Mouse (Mus musculus) hindbrain, embryonic 12.5 days (tissue): ENCODE data around the gene Tbc1d23. TPM values are rescaled to one million over a fixed set of nuclear protein-coding genes. Genes with fewer than 3 reads are reported as not detected.
"Not testable (repeated sequence)": the region's sequence is repeated elsewhere in the genome, so short reads cannot be mapped to it uniquely, and the experiment has no call there.

Source experiments
- ATAC-seq: fragments of 200-750 bp; cut with Nextera tagmentation; 2 replicates; pipeline ENCODE4 v1.8.0; 2017; ENCODE audit warnings: moderate TSS enrichment; ENCODE audit not compliant: low FRiP score
- H3K27ac ChIP-seq: fragments of 300-500 bp; sonication (generic); 2 replicates; pipeline ENCODE4 v1.5.1; 2016; ENCODE audit warnings: mild to moderate bottlenecking
- H3K27me3 ChIP-seq: fragments of 300-500 bp; sonication (generic); 2 replicates; pipeline ENCODE4 v1.6.1; 2016; ENCODE audit warnings: mild to moderate bottlenecking
- H3K36me3 ChIP-seq: fragments of 300-500 bp; sonication (generic); 2 replicates; pipeline ENCODE4 v1.6.1; 2016; ENCODE audit warnings: mild to moderate bottlenecking
- H3K4me1 ChIP-seq: fragments of 300-500 bp; sonication (generic); 2 replicates; pipeline ENCODE4 v1.6.1; 2016
- H3K4me2 ChIP-seq: fragments of 300-500 bp; sonication (generic); replicated peaks from 2 replicates; pipeline ENCODE4 v1.6.1; 2016; ENCODE audit warnings: mild to moderate bottlenecking
- H3K4me3 ChIP-seq: fragments of 300-500 bp; sonication (generic); 2 replicates; pipeline ENCODE4 v1.5.1; 2016; ENCODE audit warnings: mild to moderate bottlenecking
- H3K9ac ChIP-seq: fragments of 300-500 bp; sonication (generic); 2 replicates; pipeline ENCODE4 v1.6.1; 2016; ENCODE audit warnings: mild to moderate bottlenecking, moderate library complexity
- H3K9me3 ChIP-seq: fragments of 300-500 bp; sonication (generic); replicated peaks from 2 replicates; pipeline ENCODE4 v1.6.1; 2016; ENCODE audit warnings: mild to moderate bottlenecking
- whole genome bisulfite sequencing: fragments of 180-500 bp; shearing (Covaris S2); methylation state at CpG from one replicate; pipeline ENCODE4 v1.1.7; 2016; 5-methylcytosine and 5-hydroxymethylcytosine counted together
- polyA plus RNA-seq: library from polyadenylated mRNA; unstranded; fragments of >200 nt; fragmentation: Nextera tagmentation; extraction: Ambion mirVana; gene quantifications from 2 replicates; pipeline ENCODE4 v1.2.1, GENCODE M21; 2016

The Tbc1d23 gene
- polyA plus RNA-seq, 1 experiment from 2014 or later = 31.7 TPM

GRCm38 (mm10) chr16:57196590-57196989 is 34.7 kb downstream of the Tbc1d23 start:
- 91% methylated on average over 5 of the region's 5 CpGs for WGBS
- Histone ChIP-seq H3K27me3 (no peaks in the 10 kb centered on the region), H3K4me2 (no peak overlapping the region), H3K9ac (no peak overlapping the region), H3K4me1 (no peaks in the 10 kb centered on the region), H3K27ac (no peak overlapping the region), H3K4me3 (no peak overlapping the region), H3K9me3 (no peaks in the 10 kb centered on the region), H3K36me3 (peaks cover 34% of the 10 kb centered on the region)
- ATAC-seq = no peak

GRCm38 (mm10) chr16:57191214-57191613 is 40.1 kb downstream of the Tbc1d23 start:
- H3K4me3 ChIP-seq = no peak overlapping the region
- no peaks in the 10 kb centered on the region for H3K4me1 ChIP-seq
- H3K27me3 ChIP-seq = no peaks in the 10 kb centered on the region
- no peaks in the 10 kb centered on the region for H3K9me3 ChIP-seq
- no peak overlapping the region for H3K9ac ChIP-seq
- no peak overlapping the region for H3K27ac ChIP-seq
- no peak overlapping the region for H3K4me2 ChIP-seq
- H3K36me3 ChIP-seq = peaks cover 27% of the 10 kb centered on the region
- 82% methylated on average over 14 of the region's 14 CpGs for WGBS
- ATAC-seq = no peak

GRCm38 (mm10) chr16:57190390-57190789 is 40.9 kb downstream of the Tbc1d23 start:
- 90% methylated on average over 8 of the region's 8 CpGs for WGBS
- H3K36me3 ChIP-seq = peaks cover 32% of the 10 kb centered on the region

GRCm38 (mm10) chr16:57189493-57189892 is 41.8 kb downstream of the Tbc1d23 start:
- Histone ChIP-seq H3K9me3 (no peaks in the 10 kb centered on the region), H3K4me1 (no peaks in the 10 kb centered on the region), H3K9ac (no peak overlapping the region), H3K4me3 (no peak overlapping the region), H3K36me3 (peaks cover 33% of the 10 kb centered on the region), H3K27ac (no peak overlapping the region), H3K4me2 (no peak overlapping the region), H3K27me3 (no peaks in the 10 kb centered on the region)
- no peak for ATAC-seq
- 92% methylated on average over 2 of the region's 2 CpGs for WGBS

More at GRCm38 (mm10) chr16:57190390-57190789, 40.9 kb downstream of the Tbc1d23 start:
- Histone ChIP-seq H3K4me2 (no peak overlapping the region), H3K4me3 (no peak overlapping the region), H3K4me1 (no peaks in the 10 kb centered on the region), H3K9ac (no peak overlapping the region), H3K27ac (no peak overlapping the region), H3K9me3 (no peaks in the 10 kb centered on the region), H3K27me3 (no peaks in the 10 kb centered on the region)
- no peak for ATAC-seq

- no peak for ATAC-seq
Observed at GRCm38 (mm10) chr16:57186618-57187017, 44.7 kb downstream of the Tbc1d23 start.

GRCm38 (mm10) chr16:57182037-57182436 is 49.3 kb downstream of the Tbc1d23 start:
- WGBS = 92% methylated on average over 5 of the region's 5 CpGs
- Histone ChIP-seq H3K9ac (no peak overlapping the region), H3K27ac (no peak overlapping the region), H3K4me1 (no peaks in the 10 kb centered on the region), H3K4me2 (no peak overlapping the region), H3K36me3 (peaks cover 38% of the 10 kb centered on the region), H3K9me3 (no peaks in the 10 kb centered on the region), H3K4me3 (no peak overlapping the region), H3K27me3 (no peaks in the 10 kb centered on the region)
- no peak for ATAC-seq

More at GRCm38 (mm10) chr16:57186618-57187017, 44.7 kb downstream of the Tbc1d23 start:
- H3K9me3 ChIP-seq = no peaks in the 10 kb centered on the region
- WGBS = 97% methylated on average over 4 of the region's 4 CpGs
- peaks cover 47% of the 10 kb centered on the region for H3K36me3 ChIP-seq
- no peak overlapping the region for H3K4me3 ChIP-seq
- H3K27ac ChIP-seq = no peak overlapping the region
- no peaks in the 10 kb centered on the region for H3K27me3 ChIP-seq
- H3K4me2 ChIP-seq = no peak overlapping the region
- no peaks in the 10 kb centered on the region for H3K4me1 ChIP-seq
- H3K9ac ChIP-seq = no peak overlapping the region

GRCm38 (mm10) chr16:57181180-57181579 is 50.1 kb downstream of the Tbc1d23 start:
- no peak overlapping the region for H3K4me2 ChIP-seq
- no peaks in the 10 kb centered on the region for H3K4me1 ChIP-seq
- H3K4me3 ChIP-seq = no peak overlapping the region
- H3K27ac ChIP-seq = no peak overlapping the region
- H3K9me3 ChIP-seq = no peaks in the 10 kb centered on the region
- no peak for ATAC-seq
- no peak overlapping the region for H3K9ac ChIP-seq
- WGBS = 85% methylated on average over 11 of the region's 11 CpGs
- peaks cover 38% of the 10 kb centered on the region for H3K36me3 ChIP-seq
- H3K27me3 ChIP-seq = no peaks in the 10 kb centered on the region

- Histone ChIP-seq H3K4me2 (no peak overlapping the region), H3K27me3 (no peaks in the 10 kb centered on the region), H3K9ac (no peak overlapping the region), H3K36me3 (peaks cover 20% of the 10 kb centered on the region), H3K4me1 (no peaks in the 10 kb centered on the region), H3K4me3 (no peak overlapping the region), H3K27ac (no peak overlapping the region), H3K9me3 (no peaks in the 10 kb centered on the region)
- WGBS = 89% methylated on average over 10 of the region's 10 CpGs
- no peak for ATAC-seq
Observed at GRCm38 (mm10) chr16:57177664-57178063, 53.6 kb downstream of the Tbc1d23 start.

- no peak overlapping the region for H3K27ac ChIP-seq
- H3K9me3 ChIP-seq = no peaks in the 10 kb centered on the region
- 64% methylated on average over 2 of the region's 2 CpGs for WGBS
- H3K4me1 ChIP-seq = no peaks in the 10 kb centered on the region
- no peak overlapping the region for H3K4me3 ChIP-seq
- H3K36me3 ChIP-seq = peaks cover 20% of the 10 kb centered on the region
- ATAC-seq = no peak
- no peaks in the 10 kb centered on the region for H3K27me3 ChIP-seq
- H3K4me2 ChIP-seq = no peak overlapping the region
- H3K9ac ChIP-seq = no peak overlapping the region
Observed at GRCm38 (mm10) chr16:57177254-57177653, 54.0 kb downstream of the Tbc1d23 start.

- Histone ChIP-seq H3K9ac (no peak overlapping the region), H3K27me3 (no peaks in the 10 kb centered on the region), H3K9me3 (no peaks in the 10 kb centered on the region), H3K4me1 (no peaks in the 10 kb centered on the region), H3K4me2 (no peak overlapping the region), H3K4me3 (no peak overlapping the region), H3K36me3 (peaks cover 11% of the 10 kb centered on the region), H3K27ac (no peak overlapping the region)
- WGBS = 89% methylated on average over 7 of the region's 7 CpGs
- no peak for ATAC-seq
Observed at GRCm38 (mm10) chr16:57176276-57176675, 55.0 kb downstream of the Tbc1d23 start.

- Histone ChIP-seq H3K36me3 (peaks cover 15% of the 10 kb centered on the region), H3K9me3 (no peaks in the 10 kb centered on the region), H3K4me1 (no peaks in the 10 kb centered on the region), H3K4me3 (no peak overlapping the region), H3K4me2 (no peak overlapping the region), H3K27ac (no peak overlapping the region), H3K27me3 (no peaks in the 10 kb centered on the region), H3K9ac (no peak overlapping the region)
- WGBS = 71% methylated on average over 2 of the region's 2 CpGs
- ATAC-seq = no peak
Observed at GRCm38 (mm10) chr16:57175751-57176150, 55.6 kb downstream of the Tbc1d23 start.

- H3K4me2 ChIP-seq, H3K4me3 ChIP-seq, H3K27me3 ChIP-seq, H3K4me1 ChIP-seq, ATAC-seq, H3K9me3 ChIP-seq, H3K27ac ChIP-seq, H3K9ac ChIP-seq: not testable (repeated sequence)
- peaks cover 15% of the 10 kb centered on the region for H3K36me3 ChIP-seq
Observed at GRCm38 (mm10) chr16:57174480-57174879, 56.8 kb downstream of the Tbc1d23 start.

- H3K27me3 ChIP-seq = no peaks in the 10 kb centered on the region
- no peak for ATAC-seq
- 91% methylated on average over 6 of the region's 6 CpGs for WGBS
Observed at GRCm38 (mm10) chr16:57171570-57171969, 59.7 kb downstream of the Tbc1d23 start.

More at GRCm38 (mm10) chr16:57171570-57171969, 59.7 kb downstream of the Tbc1d23 start:
- Histone ChIP-seq H3K9me3 (no peaks in the 10 kb centered on the region), H3K4me3 (no peak overlapping the region), H3K27ac (no peak overlapping the region), H3K9ac (no peak overlapping the region), H3K4me1 (peaks cover 7% of the 10 kb centered on the region), H3K4me2 (no peak overlapping the region), H3K36me3 (peaks cover 15% of the 10 kb centered on the region)
